Mouse (Mus musculus) 416B (cell line): ENCODE measurements at regions not wholly inside any gene's neighbourhood (a gene's known extent, or its start where the extent isn't known, plus 50 kb on each side); places are given as distances from the start of the nearest gene placed in this dataset.

Experiments used
- DNase-seq: peaks from one replicate; pipeline ENCODE4 v3.0.0; 2011; ENCODE audit warnings: low read depth

DNA sequence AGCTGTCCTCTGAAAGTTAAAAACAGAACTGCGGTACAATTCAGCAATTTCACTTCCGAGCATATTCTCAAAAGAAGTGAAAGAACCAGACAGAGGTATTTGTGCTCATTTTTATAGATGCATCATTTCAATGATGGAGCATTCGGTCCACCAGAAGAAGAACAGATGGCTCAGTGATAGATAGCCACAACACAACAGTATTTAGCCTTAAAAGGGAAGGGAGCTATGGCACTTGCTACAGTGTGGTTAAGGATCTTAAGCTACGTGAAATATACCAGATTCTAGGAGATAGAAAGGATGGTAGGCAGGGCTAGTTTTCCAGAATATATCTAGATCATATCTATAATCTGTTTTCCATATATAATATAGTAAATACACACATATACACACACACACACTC, 77.5 kb upstream of the Gadd45a start:
- DNase-seq, result no peak

DNA sequence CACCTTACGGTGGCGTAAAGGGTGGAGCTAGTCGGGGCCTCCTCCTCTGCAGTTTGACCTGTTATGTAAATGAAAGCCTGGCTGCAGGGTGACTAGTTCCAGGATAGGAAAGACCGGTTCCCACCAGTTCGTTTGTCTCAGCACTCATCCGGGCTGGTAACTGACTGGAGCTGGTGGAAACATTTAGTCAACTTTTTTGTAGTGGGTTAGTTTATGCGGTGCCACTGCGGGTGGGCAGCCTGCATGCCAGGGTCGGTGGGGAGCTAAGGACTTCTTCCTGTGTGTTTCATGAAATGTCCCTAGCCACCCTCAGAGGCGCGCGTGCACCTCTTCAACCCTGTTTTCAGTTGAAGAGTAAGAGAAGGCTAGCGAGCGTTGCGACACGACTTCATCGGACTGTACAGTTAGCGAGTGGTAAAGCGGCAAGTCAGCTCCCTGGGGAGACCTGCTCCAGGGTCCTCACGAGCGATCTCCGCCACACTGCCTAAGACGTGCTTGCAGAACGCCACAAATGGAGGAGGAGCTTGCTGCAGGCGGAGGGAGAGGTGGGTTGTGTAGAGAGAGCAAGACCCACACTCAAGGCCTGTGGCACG, 76.5 kb upstream of the Gadd45a start:
- no peak for DNase-seq

- no peak for DNase-seq
Observed at GRCm38 (mm10) chr6:67113261-67113660, 76.0 kb upstream of the Gadd45a start.

DNA sequence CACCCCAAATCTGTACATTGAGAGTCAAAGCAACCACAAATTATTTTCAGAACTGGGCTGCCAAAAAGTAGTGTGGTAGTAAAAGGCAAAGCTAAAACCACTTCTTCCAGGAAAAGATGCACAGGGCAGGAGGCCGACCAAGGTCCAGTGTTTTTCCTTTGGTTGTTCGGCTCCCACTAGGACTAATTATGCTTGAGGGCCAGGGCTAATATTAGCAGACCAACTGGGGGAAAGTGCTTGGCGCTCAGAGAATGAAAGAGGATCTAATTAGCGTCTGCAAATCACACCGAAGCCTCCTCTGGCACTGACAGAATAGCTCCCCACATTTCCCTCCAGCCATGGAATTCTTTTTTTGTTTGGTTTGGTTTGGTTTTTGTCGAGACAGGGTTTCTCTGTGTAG, 75.1 kb upstream of the Gadd45a start:
- no peak for DNase-seq

DNA sequence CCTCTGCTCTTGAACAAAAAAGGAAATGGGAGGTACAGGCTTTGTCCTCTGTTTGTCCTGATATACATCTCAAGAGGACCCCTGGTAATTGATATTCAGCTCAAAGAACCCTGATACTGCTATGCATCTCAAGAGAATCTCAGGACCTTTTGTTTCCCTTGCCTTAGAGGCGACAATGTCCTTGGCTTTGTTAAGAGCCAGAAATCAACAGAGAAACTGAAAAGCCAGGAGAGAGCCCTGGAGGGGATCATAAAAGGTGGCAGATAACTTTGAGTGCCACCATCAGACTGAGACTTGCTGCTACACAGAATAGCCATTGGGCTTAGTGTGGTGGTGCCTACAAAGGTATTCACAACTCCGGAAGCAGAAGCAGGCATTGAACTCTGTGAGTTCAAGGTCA, 74.3 kb upstream of the Gadd45a start:
- DNase-seq, result no peak

GRCm38 (mm10) chr6:67110391-67110790, 73.1 kb upstream of the Gadd45a start:
- no peak for DNase-seq

DNA sequence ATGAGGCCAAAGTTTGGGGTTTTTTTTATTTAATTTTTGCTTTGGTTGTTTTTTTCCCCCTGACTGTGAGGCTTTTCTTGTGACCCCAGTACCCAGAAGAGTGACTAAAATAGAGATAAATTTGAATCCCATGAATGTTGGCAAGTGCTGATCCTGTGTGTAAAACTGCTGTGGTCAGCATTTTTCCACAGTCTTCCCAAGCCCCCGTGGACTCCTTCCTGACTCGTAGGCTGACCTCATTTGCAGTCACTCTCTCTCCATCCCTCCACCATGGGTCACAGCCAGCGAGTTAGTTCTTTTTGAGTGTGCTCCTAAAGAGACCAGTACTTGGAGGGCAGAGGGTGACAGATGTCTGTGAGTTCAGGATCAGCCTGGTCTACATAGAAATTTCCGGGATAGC, 72.5 kb upstream of the Gadd45a start:
- no peak for DNase-seq

- DNase-seq, result no peak
Observed at GRCm38 (mm10) chr6:67107517-67107916, 70.3 kb upstream of the Gadd45a start.

DNA sequence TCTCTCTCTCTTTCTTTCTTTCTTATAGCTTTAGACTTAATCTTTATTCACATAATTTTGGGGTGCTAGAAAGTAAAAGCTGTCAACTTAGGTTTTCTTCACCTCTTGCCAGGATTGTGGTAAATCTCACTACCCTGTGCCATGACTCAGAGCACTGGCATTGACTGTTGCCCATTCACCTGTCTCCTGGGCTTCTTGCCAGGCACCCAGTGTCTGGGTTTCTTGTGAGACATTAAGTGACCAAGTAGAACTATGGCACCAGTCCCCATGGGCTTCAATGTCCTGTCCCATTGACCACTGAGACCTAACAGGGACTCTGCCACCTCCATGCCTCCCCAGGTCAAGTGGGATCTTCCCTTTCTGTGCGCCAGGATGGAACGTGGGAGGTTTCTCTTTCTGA, 69.2 kb upstream of the Gadd45a start:
- DNase-seq, result peak; percentile 19

DNA sequence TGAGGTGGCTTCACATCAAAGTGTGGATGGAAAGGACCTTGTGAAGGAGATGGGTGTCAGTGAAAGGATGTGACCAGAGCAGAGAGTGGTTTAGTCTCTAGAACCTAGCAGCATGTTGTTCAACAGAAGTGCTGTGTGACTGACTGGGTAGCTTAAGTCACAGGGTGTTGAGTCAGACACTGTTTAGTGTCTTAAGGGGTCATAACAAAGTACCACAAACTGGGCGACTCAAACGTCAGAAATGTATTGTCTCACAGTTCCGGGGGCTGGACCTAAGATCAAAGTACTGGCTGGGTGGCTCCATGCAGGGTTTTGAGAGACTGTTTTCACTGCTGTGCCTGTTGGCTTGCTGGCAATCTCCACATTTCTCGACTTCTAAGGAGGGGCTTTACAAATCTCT, 68.1 kb upstream of the Gadd45a start:
- peak; percentile 7 for DNase-seq

- DNase-seq, result no peak
Observed at GRCm38 (mm10) chr6:67104205-67104604, 66.9 kb upstream of the Gadd45a start.

- peak; percentile 88 for DNase-seq
Observed at GRCm38 (mm10) chr6:67102541-67103134, 65.4 kb upstream of the Gadd45a start.

- peak; percentile 70 for DNase-seq
Observed at GRCm38 (mm10) chr6:67102014-67102413, 64.8 kb upstream of the Gadd45a start.

- DNase-seq, result no peak
Observed at GRCm38 (mm10) chr6:67094426-67094825, 57.2 kb upstream of the Gadd45a start.

DNA sequence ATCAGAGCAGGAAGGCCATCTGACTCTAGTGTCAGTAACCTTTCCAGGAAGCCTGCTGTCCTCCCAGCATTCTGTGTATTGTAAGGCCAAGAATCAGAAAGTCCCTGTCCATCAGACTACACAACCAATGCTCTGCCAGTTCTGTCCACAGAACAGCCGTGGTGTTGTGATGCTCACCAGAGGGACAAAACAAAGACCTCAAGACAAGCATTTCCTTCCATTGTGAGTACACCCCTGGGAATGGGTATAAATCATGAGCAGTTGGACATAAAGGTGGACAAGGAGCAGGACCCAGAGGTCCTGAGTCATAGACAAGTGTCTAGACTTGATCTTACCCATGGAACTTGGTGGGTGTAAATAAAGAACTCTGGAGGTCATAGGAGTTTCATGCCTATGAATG, 55.9 kb upstream of the Gadd45a start:
- DNase-seq, result no peak

GRCm38 (mm10) chr6:67090150-67090549, 52.9 kb upstream of the Gadd45a start:
- no peak for DNase-seq

DNA sequence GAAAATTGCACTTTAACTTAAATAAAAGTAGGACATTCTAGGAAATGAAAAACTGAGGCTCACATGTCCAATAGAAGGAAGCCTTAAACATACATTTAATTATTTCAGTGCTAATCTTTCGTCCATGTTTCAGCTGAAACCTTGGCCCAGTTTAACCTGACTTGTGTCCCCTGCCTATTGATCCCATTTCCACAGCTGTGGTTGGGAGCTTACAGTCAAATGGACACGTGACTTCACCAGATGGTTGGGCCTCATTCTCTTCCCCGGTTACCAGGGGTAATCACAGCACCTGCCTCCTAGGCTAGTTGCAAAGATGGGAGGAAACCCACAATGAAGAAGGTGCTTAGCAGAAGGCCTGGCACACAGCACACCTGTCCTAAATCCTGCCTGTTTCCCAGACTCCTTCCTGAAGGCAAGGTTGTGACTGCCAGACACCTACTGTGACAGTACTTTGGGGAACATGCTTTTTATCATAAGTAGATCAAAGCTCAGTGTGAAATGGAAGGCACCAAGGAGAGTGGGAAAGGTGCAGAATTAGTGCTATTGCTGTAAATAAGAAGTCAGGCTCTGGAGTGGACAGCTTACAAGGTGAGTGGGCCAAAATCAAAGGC, 52.4 kb upstream of the Gadd45a start:
- DNase-seq, result no peak

GRCm38 (mm10) chr6:67088741-67089455, 51.6 kb upstream of the Gadd45a start:
- no peak for DNase-seq

- peak; percentile 7 for DNase-seq
Observed at GRCm38 (mm10) chr6:67087837-67088440, 50.7 kb upstream of the Gadd45a start.

- DNase-seq, result peak; percentile 80
Observed at GRCm38 (mm10) chr6:67087393-67087792, 50.1 kb upstream of the Gadd45a start.
